Mouse (Mus musculus): ENCODE measurements around the gene 3110040M04Rik.

- TF ChIP-seq ZNF384 (IDR thresholded peaks at IDR 0.05; ENCODE audit: low read depth, low read length) (no peak), CTCF (conservative IDR thresholded peaks at IDR 0.05 in 1 of 2, IDR thresholded peaks at IDR 0.05 in 1 of 2; ENCODE audit: low read depth in 2 of 2, low read length in 2 of 2) (no peak), ETS1 (conservative IDR thresholded peaks at IDR 0.05; ENCODE audit: low read depth, low read length) (no peak), POLR2AphosphoS2 (IDR thresholded peaks at IDR 0.05; ENCODE audit: low read depth, low read length) (no peak), ELF1 (IDR thresholded peaks at IDR 0.05; ENCODE audit: low read depth, low read length) (no peak), KAT2A (IDR thresholded peaks at IDR 0.05; ENCODE audit: insufficient replicate concordance, low read length) (no peak), EP300 (IDR thresholded peaks at IDR 0.05; ENCODE audit: low read length) (no peak)
Observed at GRCm38 (mm10) chr1:151228320-151228989, 24.5 kb downstream of the 3110040M04Rik start.
